Mouse (Mus musculus): Measurements from ENCODE around the gene Lck. TPM values are rescaled to one million over a fixed set of nuclear protein-coding genes. Genes with fewer than 3 reads are reported as not detected.
"Not testable (repeated sequence)": the region's sequence is repeated elsewhere in the genome, so short reads cannot be mapped to it uniquely, and the experiment has no call there.

The Lck gene
- polyA plus RNA-seq, 1 experiment from 2014 or later, result 12.6 TPM

GRCm38 (mm10) chr4:129565139-129565538 is 8.3 kb downstream of the Lck start:
- Histone ChIP-seq H3K4me1 (no peaks in the 10 kb centered on the region), H3K27me3 (no peaks in the 10 kb centered on the region), H3K4me3 (no peak overlapping the region), H3K4me2 (replicated peaks) (no peak overlapping the region), H3K27ac (no peak overlapping the region), H3K36me3 (no peaks in the 10 kb centered on the region), H3K9ac (no peak overlapping the region), H3K9me3 (no peaks in the 10 kb centered on the region)
- ATAC-seq (ENCODE audit: insufficient number of reproducible peaks, insufficient read depth, low FRiP score, low TSS enrichment), result no peak
- WGBS, result 86% methylated on average over 6 of the region's 6 CpGs

GRCm38 (mm10) chr4:129563718-129564117 is 9.7 kb downstream of the Lck start:
- no peak overlapping the region for H3K27ac ChIP-seq
- H3K4me2 ChIP-seq (replicated peaks), result no peak overlapping the region
- no peak for ATAC-seq (ENCODE audit: insufficient number of reproducible peaks, insufficient read depth, low FRiP score, low TSS enrichment)
- no peaks in the 10 kb centered on the region for H3K36me3 ChIP-seq
- no peak overlapping the region for H3K9ac ChIP-seq
- no peak overlapping the region for H3K4me3 ChIP-seq
- H3K4me1 ChIP-seq, result no peaks in the 10 kb centered on the region
- H3K27me3 ChIP-seq, result no peaks in the 10 kb centered on the region
- 35% methylated on average over 8 of the region's 8 CpGs for WGBS
- no peaks in the 10 kb centered on the region for H3K9me3 ChIP-seq

GRCm38 (mm10) chr4:129561184-129561583 is 12.3 kb downstream of the Lck start:
- no peak for ATAC-seq (ENCODE audit: insufficient number of reproducible peaks, insufficient read depth, low FRiP score, low TSS enrichment)
- no peak overlapping the region for H3K4me2 ChIP-seq (replicated peaks)
- no peaks in the 10 kb centered on the region for H3K4me1 ChIP-seq
- no peaks in the 10 kb centered on the region for H3K36me3 ChIP-seq
- WGBS, result 90% methylated on average over 5 of the region's 5 CpGs
- H3K9ac ChIP-seq, result no peak overlapping the region
- H3K27ac ChIP-seq, result no peak overlapping the region
- H3K4me3 ChIP-seq, result no peak overlapping the region
- no peaks in the 10 kb centered on the region for H3K9me3 ChIP-seq
- no peaks in the 10 kb centered on the region for H3K27me3 ChIP-seq

GRCm38 (mm10) chr4:129558321-129558955 is 15.0 kb downstream of the Lck start:
- Histone ChIP-seq H3K4me3 (no peak overlapping the region), H3K9ac (no peak overlapping the region), H3K27me3 (no peaks in the 10 kb centered on the region), H3K4me2 (replicated peaks) (no peak overlapping the region), H3K4me1 (no peaks in the 10 kb centered on the region), H3K9me3 (no peaks in the 10 kb centered on the region), H3K27ac (no peak overlapping the region), H3K36me3 (no peaks in the 10 kb centered on the region)
- ATAC-seq (ENCODE audit: insufficient number of reproducible peaks, insufficient read depth, low FRiP score, low TSS enrichment), result no peak
- WGBS, result 83% methylated on average over 12 of the region's 12 CpGs

GRCm38 (mm10) chr4:129557256-129557808 is 16.1 kb downstream of the Lck start:
- ATAC-seq (ENCODE audit: insufficient number of reproducible peaks, insufficient read depth, low FRiP score, low TSS enrichment), result no peak
- no peaks in the 10 kb centered on the region for H3K9me3 ChIP-seq
- H3K36me3 ChIP-seq, result no peaks in the 10 kb centered on the region
- H3K27ac ChIP-seq, result no peak overlapping the region
- WGBS, result 67% methylated on average over 9 of the region's 9 CpGs
- H3K4me3 ChIP-seq, result 0 out of 2 replicates have a peak overlapping the region, but pooled peaks have one; percentile 47
- H3K9ac ChIP-seq, result 0 out of 2 replicates have a peak overlapping the region, but pooled peaks have one; percentile 52
- H3K4me2 ChIP-seq (replicated peaks), result peak overlapping the region; percentile 83
- no peaks in the 10 kb centered on the region for H3K27me3 ChIP-seq
- H3K4me1 ChIP-seq, result no peaks in the 10 kb centered on the region

- Histone ChIP-seq H3K4me3 (peak overlapping the region; percentile 47), H3K4me1 (no peaks in the 10 kb centered on the region), H3K27ac (peak overlapping the region; percentile 56), H3K9me3 (no peaks in the 10 kb centered on the region), H3K9ac (peak overlapping the region; percentile 52), H3K36me3 (no peaks in the 10 kb centered on the region), H3K27me3 (no peaks in the 10 kb centered on the region), H3K4me2 (replicated peaks) (peak overlapping the region; percentile 83)
- 7% methylated on average over 32 of the region's 33 CpGs for WGBS
- peak; percentile 36; the same call in 1 of the 2 replicates for ATAC-seq (ENCODE audit: insufficient number of reproducible peaks, insufficient read depth, low FRiP score, low TSS enrichment)
Measured at GRCm38 (mm10) chr4:129556532-129557223, 16.8 kb downstream of the Lck start.

- Histone ChIP-seq H3K27me3 (no peaks in the 10 kb centered on the region), H3K9me3 (no peaks in the 10 kb centered on the region), H3K4me2 (replicated peaks) (peak overlapping the region; percentile 83), H3K4me1 (no peaks in the 10 kb centered on the region), H3K27ac (peak overlapping the region; percentile 56), H3K36me3 (no peaks in the 10 kb centered on the region), H3K4me3 (peak overlapping the region; percentile 47), H3K9ac (peak overlapping the region; percentile 52)
- WGBS, result 1% methylated on average over 23 of the region's 24 CpGs
- peak; percentile 74; the same call in 1 of the 2 replicates for ATAC-seq (ENCODE audit: insufficient number of reproducible peaks, insufficient read depth, low FRiP score, low TSS enrichment)
Measured at GRCm38 (mm10) chr4:129555862-129556531, 17.4 kb downstream of the Lck start.

GRCm38 (mm10) chr4:129555421-129555861 is 18.0 kb downstream of the Lck start:
- Histone ChIP-seq H3K4me2 (replicated peaks) (peak overlapping the region; percentile 83), H3K9ac (peak overlapping the region; percentile 52), H3K36me3 (no peaks in the 10 kb centered on the region), H3K27me3 (no peaks in the 10 kb centered on the region), H3K4me1 (no peaks in the 10 kb centered on the region), H3K4me3 (peak overlapping the region; percentile 47), H3K9me3 (no peaks in the 10 kb centered on the region), H3K27ac (no peak overlapping the region)
- ATAC-seq (ENCODE audit: insufficient number of reproducible peaks, insufficient read depth, low FRiP score, low TSS enrichment), result 0 out of 2 replicates have a peak, but pooled peaks have one; percentile 45
- 4% methylated on average over 16 of the region's 16 CpGs for WGBS

GRCm38 (mm10) chr4:129554512-129554911 is 18.9 kb downstream of the Lck start:
- not testable (repeated sequence) for H3K4me3 ChIP-seq; H3K4me1 ChIP-seq; H3K27ac ChIP-seq; H3K9me3 ChIP-seq; H3K36me3 ChIP-seq; H3K9ac ChIP-seq; H3K27me3 ChIP-seq; ATAC-seq (ENCODE audit: insufficient number of reproducible peaks, insufficient read depth, low FRiP score, low TSS enrichment)
- peak overlapping the region; percentile 83; the same call in 1 of the 2 replicates for H3K4me2 ChIP-seq (replicated peaks)
- WGBS, result 88% methylated on average over 4 of the region's 6 CpGs

- H3K4me3 ChIP-seq, result no peak overlapping the region
Measured at GRCm38 (mm10) chr4:129550295-129550694, 23.1 kb downstream of the Lck start.

GRCm38 (mm10) chr4:129549306-129549705 is 24.1 kb downstream of the Lck start:
- no peak overlapping the region for H3K4me3 ChIP-seq
- H3K9me3 ChIP-seq, result no peaks in the 10 kb centered on the region
- H3K27me3 ChIP-seq, result no peaks in the 10 kb centered on the region
- H3K4me1 ChIP-seq, result no peaks in the 10 kb centered on the region
- ATAC-seq (ENCODE audit: insufficient number of reproducible peaks, insufficient read depth, low FRiP score, low TSS enrichment), result no peak
- H3K27ac ChIP-seq, result no peak overlapping the region
- no peaks in the 10 kb centered on the region for H3K36me3 ChIP-seq
- no peak overlapping the region for H3K4me2 ChIP-seq (replicated peaks)
- no peak overlapping the region for H3K9ac ChIP-seq
- 96% methylated on average over 2 of the region's 2 CpGs for WGBS

More at GRCm38 (mm10) chr4:129550295-129550694, 23.1 kb downstream of the Lck start:
- H3K27ac ChIP-seq, result no peak overlapping the region
- ATAC-seq (ENCODE audit: insufficient number of reproducible peaks, insufficient read depth, low FRiP score, low TSS enrichment), result no peak
- no peaks in the 10 kb centered on the region for H3K27me3 ChIP-seq
- no peak overlapping the region for H3K4me2 ChIP-seq (replicated peaks)
- H3K9me3 ChIP-seq, result no peaks in the 10 kb centered on the region
- H3K9ac ChIP-seq, result no peak overlapping the region
- H3K36me3 ChIP-seq, result no peaks in the 10 kb centered on the region
- no peaks in the 10 kb centered on the region for H3K4me1 ChIP-seq
- 33% methylated on average over 1 of the region's 1 CpGs for WGBS
